Mouse (Mus musculus) embryonic facial prominence, embryonic 10.5 days (tissue): ENCODE measurements at regions not wholly inside any gene's neighbourhood (a gene's known extent, or its start where the extent isn't known, plus 50 kb on each side); places are given as distances from the start of the nearest gene placed in this dataset.
"Not testable (repeated sequence)": the region's sequence is repeated elsewhere in the genome, so short reads cannot be mapped to it uniquely, and the experiment has no call there.

ENCODE experiments used
- DNase-seq: peaks from one replicate; pipeline ENCODE4 v3.0.0-alpha.2; 2017; ENCODE audit warnings: low spot score
- H3K27ac ChIP-seq: fragments of 300-500 bp; sonication (generic); replicated peaks from 2 replicates; pipeline ENCODE4 v1.5.1; 2016; ENCODE audit warnings: mild to moderate bottlenecking
- H3K27me3 ChIP-seq: fragments of 300-500 bp; sonication (generic); replicated peaks from 2 replicates; pipeline ENCODE4 v1.6.1; 2016; ENCODE audit warnings: low read depth, mild to moderate bottlenecking; ENCODE audit not compliant: poor library complexity, severe bottlenecking
- H3K36me3 ChIP-seq: fragments of 300-500 bp; sonication (generic); replicated peaks from 2 replicates; pipeline ENCODE4 v1.6.1; 2016; ENCODE audit warnings: mild to moderate bottlenecking, moderate library complexity
- H3K4me1 ChIP-seq: fragments of 300-500 bp; sonication (generic); 2 replicates; pipeline ENCODE4 v1.6.1; 2016
- H3K4me3 ChIP-seq: fragments of 300-500 bp; sonication (generic); 2 replicates; pipeline ENCODE4 v1.5.1; 2016; ENCODE audit warnings: mild to moderate bottlenecking, moderate library complexity
- H3K9me3 ChIP-seq: fragments of 300-500 bp; sonication (generic); 2 replicates; pipeline ENCODE4 v1.6.1; 2016; ENCODE audit warnings: mild to moderate bottlenecking
- WGBS: fragments of 180-500 bp; shearing (Covaris S2); methylation state at CpG from one replicate; pipeline ENCODE4 v1.1.7; 2016; 5-methylcytosine and 5-hydroxymethylcytosine counted together

DNA sequence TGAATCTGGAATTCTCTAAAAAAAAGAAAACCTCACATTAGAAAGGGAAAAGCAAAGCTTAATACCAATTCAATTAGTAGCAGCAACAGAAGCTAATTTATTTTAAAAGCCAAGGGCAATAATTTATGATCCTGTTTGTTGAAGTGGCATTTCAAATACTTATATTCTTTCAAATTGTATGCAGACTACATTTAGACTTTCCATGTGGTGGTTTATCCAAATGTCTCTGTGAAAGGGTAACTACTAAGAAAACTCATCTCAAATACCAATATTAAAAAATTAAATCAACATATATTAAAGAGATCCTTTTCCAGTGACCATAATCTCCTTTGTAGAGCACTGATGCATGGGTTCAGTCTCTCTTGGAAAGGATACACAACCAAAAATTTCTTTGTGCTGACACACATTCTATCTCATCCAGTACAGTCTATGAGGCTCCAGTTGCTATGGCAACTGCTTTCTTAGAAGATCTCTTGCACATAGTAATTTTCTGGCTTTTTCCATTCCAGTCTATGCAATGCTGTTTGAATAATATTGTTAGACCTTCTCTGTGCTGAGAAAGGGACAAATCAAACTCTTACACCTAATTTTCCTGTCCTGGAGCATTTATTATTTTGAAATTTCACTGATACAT is 102.3 kb upstream of the Ctso start:
- no peaks in the 10 kb centered on the region for H3K9me3 ChIP-seq
- H3K4me3 ChIP-seq: no peak overlapping the region
- no peaks in the 10 kb centered on the region for H3K36me3 ChIP-seq
- DNase-seq: no peak
- no peaks in the 10 kb centered on the region for H3K27me3 ChIP-seq
- H3K4me1 ChIP-seq: no peaks in the 10 kb centered on the region
- no peak overlapping the region for H3K27ac ChIP-seq

DNA sequence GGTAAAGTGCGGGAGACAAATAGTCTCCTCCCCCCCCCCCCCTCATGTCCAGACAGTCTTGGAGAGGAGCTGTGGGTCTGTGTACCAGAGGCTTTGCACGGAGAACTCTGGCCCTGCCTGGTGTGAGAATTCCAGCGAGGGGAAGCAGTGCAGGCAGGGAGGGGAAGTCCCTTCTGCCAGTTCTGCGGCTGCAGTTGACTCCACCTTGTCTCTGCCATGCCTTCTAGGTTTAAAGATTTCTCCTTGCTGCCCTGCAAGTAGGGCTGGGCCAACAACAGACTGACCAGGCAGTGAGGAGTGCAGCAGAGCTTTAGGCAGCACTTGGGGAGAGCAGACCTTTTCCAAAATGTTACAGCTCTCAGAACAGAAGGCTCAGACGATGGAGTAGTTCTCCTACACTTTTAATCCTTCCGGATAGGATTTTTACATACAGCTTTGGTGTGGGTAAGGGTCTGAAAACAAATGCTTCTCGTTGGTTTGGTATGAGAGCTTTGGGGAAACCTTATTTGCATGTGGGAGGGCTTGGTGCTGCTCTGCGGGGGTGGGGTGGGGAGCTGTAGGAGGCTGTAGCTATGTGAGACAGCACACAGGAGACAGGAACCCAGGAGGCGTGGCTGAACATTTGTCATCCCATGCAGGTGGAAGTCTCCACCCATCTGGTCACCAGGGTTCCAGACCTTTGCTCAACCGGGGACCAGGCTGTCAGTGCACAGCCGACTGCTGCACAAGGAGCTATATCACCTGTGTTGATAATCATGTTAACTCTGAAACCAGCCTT is 96.8 kb upstream of the Ctso start:
- H3K36me3 ChIP-seq: no peaks in the 10 kb centered on the region
- peak overlapping the region; percentile 35; the same call in 1 of the 2 replicates for H3K4me3 ChIP-seq
- DNase-seq: peak; percentile 18
- H3K4me1 ChIP-seq: peaks cover 9% of the 10 kb centered on the region
- 10% methylated on average over 11 of the region's 11 CpGs for WGBS
- H3K9me3 ChIP-seq: no peaks in the 10 kb centered on the region
- no peaks in the 10 kb centered on the region for H3K27me3 ChIP-seq
- H3K27ac ChIP-seq: peak overlapping the region; percentile 61; the same call in 1 of the 2 replicates

DNA sequence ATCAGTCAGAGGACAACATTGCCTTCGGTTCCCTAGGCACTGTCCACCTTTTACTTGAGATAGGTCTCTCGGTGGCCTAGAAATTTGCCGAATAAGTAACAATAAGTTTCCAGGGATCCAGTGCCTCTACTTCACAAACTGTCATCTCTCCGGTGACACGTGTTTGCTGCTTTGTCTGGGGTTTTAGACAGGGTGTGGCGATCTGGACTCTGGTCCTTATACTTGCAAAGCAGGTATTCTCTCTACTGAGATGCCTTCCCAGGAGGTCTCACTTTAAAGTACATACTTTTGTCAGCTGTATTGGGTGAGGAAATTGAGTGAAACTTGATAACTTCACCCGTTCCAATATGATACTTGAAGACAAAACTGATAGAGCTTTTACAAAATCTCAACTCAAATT is 95.9 kb upstream of the Ctso start:
- Histone ChIP-seq H3K36me3 (no peaks in the 10 kb centered on the region), H3K4me3 (no peak overlapping the region), H3K9me3 (no peaks in the 10 kb centered on the region), H3K4me1 (peaks cover 9% of the 10 kb centered on the region), H3K27me3 (no peaks in the 10 kb centered on the region), H3K27ac (no peak overlapping the region)
- WGBS: 84% methylated on average over 7 of the region's 7 CpGs
- DNase-seq: no peak

GRCm38 (mm10) chr3:81838121-81838520 is 94.3 kb upstream of the Ctso start:
- H3K9me3 ChIP-seq, DNase-seq, H3K4me3 ChIP-seq, H3K4me1 ChIP-seq, H3K27me3 ChIP-seq, H3K36me3 ChIP-seq, H3K27ac ChIP-seq: not testable (repeated sequence)
- WGBS: 94% methylated on average over 9 of the region's 9 CpGs

- WGBS: 87% methylated on average over 1 of the region's 1 CpGs
- Histone ChIP-seq H3K36me3 (no peaks in the 10 kb centered on the region), H3K4me3 (no peak overlapping the region), H3K27me3 (no peaks in the 10 kb centered on the region), H3K4me1 (no peaks in the 10 kb centered on the region), H3K9me3 (no peaks in the 10 kb centered on the region), H3K27ac (no peak overlapping the region)
- DNase-seq: no peak
Measured at GRCm38 (mm10) chr3:81864487-81864886, 67.9 kb upstream of the Ctso start.
